Mouse (Mus musculus) forebrain, postnatal 0 days (tissue): ENCODE results near the gene Chl1. TPM values are rescaled to one million over a fixed set of nuclear protein-coding genes. Genes with fewer than 3 reads are reported as not detected.

Experiments
- ATAC-seq: fragments of 200-750 bp; cut with Nextera tagmentation; 2 replicates; pipeline ENCODE4 v1.8.0; 2017; ENCODE audit warnings: mild to moderate bottlenecking, moderate library complexity
- DNase-seq: peaks from one replicate; pipeline ENCODE4 v3.0.0-alpha.2; 2015
- H3K27ac ChIP-seq: fragments of 300-500 bp; sonication (generic); 2 replicates; pipeline ENCODE4 v1.5.1; 2014; ENCODE audit warnings: low read depth, mild to moderate bottlenecking, antibody characterized with exemption, low read length, moderate library complexity, mixed read lengths
- H3K27me3 ChIP-seq: fragments of 300-500 bp; sonication (generic); 2 replicates; pipeline ENCODE4 v1.6.1; 2014; ENCODE audit warnings: mild to moderate bottlenecking, low read length, mixed read lengths; ENCODE audit not compliant: insufficient read depth
- H3K36me3 ChIP-seq: fragments of 300-500 bp; sonication (generic); 2 replicates; pipeline ENCODE4 v1.6.1; 2014; ENCODE audit warnings: mild to moderate bottlenecking, moderate library complexity; ENCODE audit not compliant: insufficient read depth
- H3K4me1 ChIP-seq: fragments of 300-500 bp; sonication (generic); 2 replicates; pipeline ENCODE4 v1.6.1; 2014; ENCODE audit warnings: antibody characterized with exemption; ENCODE audit not compliant: insufficient read depth
- H3K4me2 ChIP-seq: fragments of 300-500 bp; sonication (generic); 2 replicates; pipeline ENCODE4 v1.6.1; 2014; ENCODE audit warnings: low read depth, mild to moderate bottlenecking, moderate library complexity
- H3K4me3 ChIP-seq: fragments of 300-500 bp; sonication (generic); 2 replicates; pipeline ENCODE4 v1.5.1; 2014; ENCODE audit warnings: low read depth, low read length, mixed read lengths
- H3K9ac ChIP-seq: fragments of 300-500 bp; sonication (generic); 2 replicates; pipeline ENCODE4 v1.6.1; 2014; ENCODE audit warnings: mild to moderate bottlenecking
- H3K9me3 ChIP-seq: fragments of 300-500 bp; sonication (generic); 2 replicates; pipeline ENCODE4 v1.6.1; 2016; ENCODE audit warnings: low read length
- CTCF ChIP-seq: sonication (generic); IDR thresholded peaks from 2 replicates; pipeline ENCODE4 v1.5.1; 2016; ENCODE audit warnings: antibody characterized with exemption, control low read depth, low read depth
- WGBS: fragments of 180-500 bp; shearing (Covaris S2); extraction: QIAGEN DNeasy Blood & Tissue Kit; methylation state at CpG from one replicate; pipeline ENCODE4 v1.1.7; 2014; 5-methylcytosine and 5-hydroxymethylcytosine counted together
- polyA plus RNA-seq: library from polyadenylated mRNA; unstranded; fragments of >200 nt; fragmentation: Nextera tagmentation; extraction: Ambion mirVana; gene quantifications from 2 replicates; pipeline ENCODE4 v1.2.1, GENCODE M21; 2015
- total RNA-seq: library from RNA; depleted of rRNA; stranded (reverse); fragments of >200 nt; gene quantifications from 2 replicates; pipeline ENCODE4 v1.2.3, GENCODE M21; 2014

Chl1 gene
- total and polyA plus RNA-seq, 2 experiments from 2014 or later = 173 to 347 TPM

DNA sequence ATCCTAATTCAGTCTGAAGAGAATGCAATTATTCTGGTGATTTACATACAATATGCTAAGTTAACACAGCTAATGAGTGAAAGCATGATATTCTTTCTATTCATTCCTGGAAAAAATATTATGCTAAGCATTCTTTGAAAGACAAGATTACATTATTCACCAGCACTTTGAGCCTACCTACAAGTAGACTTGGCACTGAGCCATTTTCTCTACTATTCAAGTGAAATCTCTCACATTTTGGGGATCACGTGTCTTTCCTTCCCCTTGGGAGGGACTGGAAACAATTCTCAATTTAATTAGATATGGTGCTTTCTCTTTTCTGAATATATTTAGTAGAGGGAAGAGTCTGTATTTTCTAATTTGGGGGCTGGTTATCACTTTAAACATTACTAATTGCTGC lies 4.0 kb downstream of the Chl1 start:
- H3K9me3 ChIP-seq = no peaks in the 10 kb centered on the region
- H3K27me3 ChIP-seq = no peaks in the 10 kb centered on the region
- H3K4me3 ChIP-seq = peak overlapping the region; percentile 59
- H3K9ac ChIP-seq = no peak overlapping the region
- H3K36me3 ChIP-seq = no peaks in the 10 kb centered on the region
- WGBS = 0% methylated on average over 1 of the region's 1 CpGs
- peaks cover 21% of the 10 kb centered on the region for H3K4me1 ChIP-seq
- TF ChIP-seq CTCF = no peak
- ATAC-seq = peak; percentile 16; the same call in 1 of the 2 replicates
- H3K27ac ChIP-seq = peak overlapping the region; percentile 94; the same call in 1 of the 2 replicates
- DNase-seq = peak; percentile 73
- peak overlapping the region; percentile 59 for H3K4me2 ChIP-seq

DNA sequence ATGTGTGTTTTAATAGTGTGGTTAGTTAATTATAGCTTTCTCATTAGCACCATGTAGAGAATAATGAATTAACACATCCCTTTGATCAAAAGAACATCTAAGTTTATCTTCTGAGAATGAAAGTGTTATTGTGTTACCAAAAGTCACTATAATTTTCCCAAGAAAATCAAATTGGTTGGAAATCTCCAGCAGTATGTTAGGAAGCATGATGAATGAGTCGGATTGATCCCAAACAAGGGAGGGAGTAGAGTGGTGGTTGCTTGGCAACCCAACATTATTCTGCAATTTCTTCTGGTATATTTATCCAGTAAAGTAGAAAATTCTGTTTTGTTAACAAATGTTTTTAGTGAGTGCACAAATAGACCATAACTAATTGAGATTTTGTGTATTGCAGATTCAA lies 4.4 kb downstream of the Chl1 start:
- ATAC-seq = no peak
- Histone ChIP-seq H3K9me3 (no peaks in the 10 kb centered on the region), H3K27ac (peak overlapping the region; percentile 45; the same call in 1 of the 2 replicates), H3K27me3 (no peaks in the 10 kb centered on the region), H3K4me2 (peak overlapping the region; percentile 59), H3K36me3 (no peaks in the 10 kb centered on the region), H3K9ac (no peak overlapping the region), H3K4me3 (0 out of 2 replicates have a peak overlapping the region, but pooled peaks have one; percentile 20), H3K4me1 (peaks cover 17% of the 10 kb centered on the region)
- peak; percentile 32 for DNase-seq
- 12% methylated on average over 1 of the region's 1 CpGs for WGBS
- TF ChIP-seq CTCF = no peak

DNA sequence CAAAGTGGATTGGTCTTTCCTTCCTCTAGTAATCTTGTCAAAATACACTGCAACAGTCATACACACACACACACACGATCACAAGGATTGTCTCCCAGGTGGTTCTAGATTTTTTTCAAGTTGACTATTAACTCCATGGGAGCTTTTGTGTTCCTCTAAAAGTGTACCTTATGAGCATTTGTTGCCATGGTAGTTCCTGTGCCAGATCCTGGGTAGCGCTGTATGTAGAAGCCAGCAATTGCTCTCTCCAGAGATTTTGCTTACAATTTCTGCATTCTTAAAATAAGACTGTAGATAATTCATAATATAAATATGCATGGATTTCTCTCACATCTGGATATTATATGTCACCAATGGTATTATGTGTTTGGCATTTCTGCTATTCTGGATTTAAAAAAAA lies 9.2 kb downstream of the Chl1 start:
- no peak for DNase-seq
- H3K9me3 ChIP-seq = no peaks in the 10 kb centered on the region

DNA sequence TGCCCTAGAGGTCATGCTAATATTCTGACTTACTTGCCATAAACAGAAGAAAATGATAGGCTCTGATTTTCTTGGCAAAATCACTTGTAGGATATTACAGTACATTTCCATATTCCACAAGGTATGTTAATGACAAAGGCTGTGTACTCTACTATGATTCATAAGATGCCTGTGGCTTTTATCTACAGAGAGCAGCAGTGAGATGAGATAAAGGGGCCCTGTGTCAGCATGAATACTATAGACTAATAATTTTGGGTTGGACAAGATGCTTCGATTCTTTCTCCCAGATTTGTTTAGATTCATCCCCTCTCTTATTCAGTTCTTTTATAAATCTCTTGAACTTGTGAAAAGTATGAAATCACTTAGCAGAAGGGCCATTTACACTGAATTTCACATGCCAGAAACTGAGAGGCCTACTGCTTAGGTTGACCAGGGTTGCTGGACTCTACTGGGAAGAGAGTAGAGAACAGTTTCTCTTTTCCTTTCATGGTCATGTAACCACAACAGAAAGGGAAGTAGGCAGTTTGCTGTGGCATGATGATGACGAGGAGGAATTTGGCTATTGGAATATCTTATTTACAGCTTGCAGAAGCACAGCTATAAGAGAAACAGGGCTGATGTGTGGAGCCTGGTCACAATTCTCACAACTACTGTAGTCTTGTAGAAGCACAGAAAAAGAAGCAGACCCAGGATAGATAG lies 15.1 kb downstream of the Chl1 start:
- 75% methylated on average over 2 of the region's 2 CpGs for WGBS
- Histone ChIP-seq H3K27me3 (no peaks in the 10 kb centered on the region), H3K9ac (no peak overlapping the region), H3K4me3 (no peak overlapping the region), H3K4me1 (peaks cover 11% of the 10 kb centered on the region), H3K4me2 (no peak overlapping the region), H3K27ac (no peak overlapping the region), H3K36me3 (no peaks in the 10 kb centered on the region), H3K9me3 (no peaks in the 10 kb centered on the region)
- TF ChIP-seq CTCF = no peak
- ATAC-seq (no peak), DNase-seq (no peak)

More for the DNA sequence above, 9.2 kb downstream of the Chl1 start:
- Histone ChIP-seq H3K9ac (no peak overlapping the region), H3K4me1 (peaks cover 18% of the 10 kb centered on the region), H3K27ac (no peak overlapping the region), H3K4me3 (no peak overlapping the region), H3K4me2 (no peak overlapping the region), H3K27me3 (no peaks in the 10 kb centered on the region), H3K36me3 (no peaks in the 10 kb centered on the region)
- TF ChIP-seq CTCF = no peak
- 69% methylated on average over 2 of the region's 2 CpGs for WGBS
- ATAC-seq = no peak

DNA sequence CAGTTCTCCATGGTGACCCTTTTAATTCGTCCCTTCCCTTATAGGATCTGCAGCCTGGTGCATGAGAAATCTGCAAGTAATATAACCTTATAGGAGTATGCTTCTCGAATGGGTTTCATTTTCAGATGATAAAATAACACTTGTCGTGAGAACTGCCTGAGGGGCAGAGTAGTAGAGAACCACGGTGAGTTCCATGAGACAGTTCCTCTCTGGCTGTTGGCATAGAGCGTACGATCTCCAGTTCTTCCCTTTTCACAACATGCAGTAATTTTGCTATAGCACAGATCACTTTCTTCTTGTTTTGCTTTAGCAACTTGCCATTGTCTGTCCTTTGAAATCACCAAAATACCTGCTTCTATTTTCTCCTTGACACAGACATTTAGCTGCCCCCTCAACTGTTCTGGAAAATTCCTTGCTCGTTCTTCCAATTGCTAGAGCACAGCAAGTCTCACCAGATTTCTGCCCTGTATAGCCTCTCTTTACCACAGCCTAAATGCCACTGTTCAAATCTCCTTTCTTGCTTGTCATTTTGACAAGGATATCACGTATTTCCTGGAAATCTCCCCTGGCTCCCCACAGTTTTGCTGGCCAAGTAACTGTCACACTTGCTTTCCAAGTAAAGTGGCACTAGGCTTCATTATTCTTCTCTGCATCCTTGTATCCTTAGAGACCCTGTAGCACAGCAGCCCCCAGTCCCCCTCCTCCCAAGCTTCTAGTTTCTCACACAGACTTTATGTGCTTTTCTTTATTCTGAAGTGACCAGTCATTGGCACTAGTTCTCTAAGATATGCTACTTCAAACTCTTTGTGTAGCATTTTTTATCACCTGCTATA lies 16.8 kb downstream of the Chl1 start:
- peak; percentile 62 for ATAC-seq
- H3K36me3 ChIP-seq = no peaks in the 10 kb centered on the region

DNA sequence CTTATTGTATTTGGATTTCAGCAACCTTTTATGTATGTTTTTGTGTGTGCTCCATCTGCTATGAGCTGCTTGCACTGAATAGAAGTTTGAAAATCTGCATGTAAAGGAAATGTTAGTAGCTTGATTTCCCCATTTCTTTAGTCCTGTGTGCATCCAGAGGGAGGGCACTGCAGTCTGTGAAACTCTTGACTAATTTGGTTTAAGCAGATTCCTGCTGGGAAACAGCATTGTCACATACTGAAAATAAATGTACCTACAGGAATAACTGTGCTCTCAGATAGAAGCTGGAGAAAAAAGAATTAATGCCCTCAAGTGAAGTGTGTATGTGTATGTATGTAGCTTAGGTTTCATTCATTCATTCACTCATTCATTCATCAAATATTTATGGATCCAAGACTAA lies 22.7 kb downstream of the Chl1 start:
- ATAC-seq (no peak), DNase-seq (no peak)
- H3K27me3 ChIP-seq = no peaks in the 10 kb centered on the region
- no peak overlapping the region for H3K9ac ChIP-seq
- H3K4me1 ChIP-seq = no peaks in the 10 kb centered on the region
- H3K9me3 ChIP-seq = no peaks in the 10 kb centered on the region
- no peak overlapping the region for H3K27ac ChIP-seq
- no peak overlapping the region for H3K4me3 ChIP-seq
- H3K36me3 ChIP-seq = no peaks in the 10 kb centered on the region
- no peak overlapping the region for H3K4me2 ChIP-seq
- TF ChIP-seq CTCF = no peak

More for the DNA sequence above, 16.8 kb downstream of the Chl1 start:
- H3K27ac ChIP-seq = 0 out of 2 replicates have a peak overlapping the region, but pooled peaks have one; percentile 29
- H3K27me3 ChIP-seq = no peaks in the 10 kb centered on the region
- H3K9me3 ChIP-seq = no peaks in the 10 kb centered on the region
- 60% methylated on average over 8 of the region's 8 CpGs for WGBS
- H3K4me2 ChIP-seq = no peak overlapping the region
- no peak for TF ChIP-seq CTCF
- H3K4me3 ChIP-seq = no peak overlapping the region
- H3K4me1 ChIP-seq = peaks cover 8% of the 10 kb centered on the region
- H3K9ac ChIP-seq = no peak overlapping the region
- peak; percentile 11 for DNase-seq

DNA sequence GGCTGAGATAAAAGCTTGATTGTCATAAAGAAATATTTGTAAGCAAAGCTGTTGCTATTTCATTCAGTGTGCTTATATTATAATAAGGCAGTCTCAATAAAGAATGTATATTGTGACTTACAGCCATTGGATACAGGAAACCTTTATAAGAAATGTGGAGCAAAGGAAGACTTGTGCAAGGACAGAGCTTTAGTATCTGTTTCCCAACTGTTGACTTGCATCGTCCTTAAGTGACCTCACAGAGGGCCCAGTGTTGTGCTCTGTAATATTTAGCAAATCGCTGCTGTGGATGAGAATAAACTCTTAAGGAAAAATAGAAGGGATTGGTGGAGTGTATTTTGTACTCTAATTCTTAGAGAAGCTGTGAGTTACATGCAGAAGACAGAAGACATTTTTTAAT lies 23.6 kb downstream of the Chl1 start:
- Histone ChIP-seq H3K4me3 (no peak overlapping the region), H3K27me3 (no peaks in the 10 kb centered on the region), H3K27ac (no peak overlapping the region), H3K4me2 (no peak overlapping the region), H3K9ac (no peak overlapping the region), H3K36me3 (no peaks in the 10 kb centered on the region), H3K4me1 (no peaks in the 10 kb centered on the region), H3K9me3 (no peaks in the 10 kb centered on the region)
- TF ChIP-seq CTCF = no peak
- DNase-seq (no peak), ATAC-seq (no peak)
- WGBS = 88% methylated on average over 2 of the region's 2 CpGs
